Mouse (Mus musculus) ovary, adult 18-20 months (tissue): ENCODE results near the gene Gprin1.
"Not testable (repeated sequence)": the region's sequence is repeated elsewhere in the genome, so short reads cannot be mapped to it uniquely, and the experiment has no call there.

Source experiments
- DNase-seq: peaks from one replicate; pipeline ENCODE4 v3.0.0; 2022; ENCODE audit warnings: low spot score, mixed read lengths

The Gprin1 gene

DNA sequence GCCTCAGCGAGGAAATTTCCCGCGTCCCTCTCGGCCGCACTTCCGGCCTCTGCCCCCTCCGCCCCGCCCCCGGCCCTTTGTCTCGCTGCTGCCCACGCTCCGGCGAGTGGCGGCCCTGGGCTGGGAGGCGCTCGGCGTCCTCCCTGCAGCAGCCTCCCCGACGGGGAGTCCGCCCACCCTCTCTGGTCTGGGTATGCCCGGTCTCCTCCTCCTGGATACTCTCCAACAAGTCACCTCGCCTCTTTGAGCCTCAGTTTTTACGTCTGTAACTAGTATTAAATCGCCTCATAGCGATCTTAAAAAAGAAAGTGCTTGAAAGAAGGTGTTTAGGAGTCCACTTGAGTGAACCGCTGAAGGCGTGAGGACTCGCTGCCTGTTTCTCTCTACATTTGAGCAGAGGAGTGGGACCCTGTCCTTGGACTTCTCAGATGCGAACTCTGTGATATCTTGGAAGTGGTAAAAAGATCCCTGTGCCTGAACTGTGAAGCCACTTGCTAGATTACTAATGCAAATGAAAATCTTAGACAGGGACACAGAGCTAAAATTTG, at the start of gene Gprin1:
Gene Gprin1, minus strand, starts transcription at position 11 of the 548 bp plus-strand sequence.
- no peak for DNase-seq

DNA sequence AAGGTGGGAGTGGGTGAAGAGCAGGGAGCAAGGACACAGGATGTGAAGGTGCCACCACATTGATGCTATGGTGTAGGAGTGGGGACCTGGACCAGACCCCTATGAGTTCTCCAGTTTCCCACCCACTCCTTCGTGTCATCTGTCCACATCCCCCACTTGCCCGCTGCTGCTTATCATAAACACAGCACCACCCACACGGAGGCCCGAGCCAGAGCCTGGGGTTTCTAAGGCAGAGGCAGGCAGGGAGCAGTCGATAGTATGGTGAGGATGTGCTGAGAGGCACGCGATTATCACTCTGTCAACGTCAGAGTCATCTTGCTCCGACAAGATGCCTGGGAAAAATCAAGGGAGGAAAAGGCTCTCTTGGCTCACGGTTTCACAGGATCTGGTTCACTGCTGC, 49.1 kb upstream of the Gprin1 start:
- no peak for DNase-seq

DNA sequence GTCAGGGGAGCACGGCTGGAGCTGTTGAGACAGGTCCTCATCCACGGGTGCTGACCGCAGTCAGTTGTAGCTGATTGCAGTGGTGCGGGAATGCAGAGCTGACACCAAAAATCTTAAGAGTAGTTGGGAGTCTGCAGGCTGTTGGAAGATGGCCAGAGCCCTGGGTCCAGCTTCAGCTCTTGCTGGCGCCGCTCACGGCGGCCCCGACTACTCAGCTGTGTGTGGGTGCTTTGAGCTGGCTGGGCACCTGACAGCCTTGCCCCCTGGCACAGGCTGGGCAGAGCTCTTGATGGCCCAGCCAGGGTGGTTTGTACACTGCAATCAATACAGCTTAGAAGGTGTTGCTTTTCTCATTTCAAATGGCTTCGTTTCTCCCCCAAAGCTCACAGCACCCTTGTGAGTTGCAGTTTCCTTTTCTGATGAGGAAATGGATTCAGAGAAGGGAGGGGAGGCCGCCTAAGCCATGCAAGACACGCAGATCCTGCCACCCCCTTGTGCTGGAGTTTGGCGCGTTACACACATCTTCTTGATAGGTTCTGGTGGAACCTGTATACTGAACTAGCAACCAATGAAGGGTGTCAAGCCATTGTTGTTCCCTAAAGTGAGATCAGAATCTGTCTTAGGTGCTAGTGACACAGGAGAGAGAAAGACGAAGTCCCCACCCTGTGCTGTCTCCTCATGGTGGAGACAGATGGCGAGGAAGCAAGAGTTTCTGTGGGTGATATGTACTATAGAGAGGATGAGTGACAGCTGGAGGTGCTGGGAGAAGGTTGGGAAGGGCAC, 48.4 kb upstream of the Gprin1 start:
- no peak for DNase-seq

DNA sequence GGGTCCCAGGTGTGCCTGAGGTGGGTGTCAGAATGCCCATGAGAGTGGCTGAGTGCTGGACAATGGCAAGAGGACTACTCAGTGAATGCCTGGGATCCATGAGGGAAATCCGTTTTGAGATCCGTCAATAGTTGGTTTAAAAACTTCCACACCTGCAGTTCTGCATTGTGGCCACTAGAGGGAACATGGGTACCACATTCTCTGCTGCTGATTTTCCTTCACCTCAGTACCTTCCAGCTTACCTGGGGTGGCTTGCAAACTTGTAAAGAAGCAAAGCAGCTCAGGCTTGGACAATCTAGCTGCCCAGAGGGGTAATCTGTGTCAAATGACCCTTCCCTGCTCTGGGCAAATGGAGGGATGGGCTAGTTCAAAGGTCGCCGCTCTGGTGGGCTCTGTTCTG, 47.7 kb upstream of the Gprin1 start:
- no peak for DNase-seq

DNA sequence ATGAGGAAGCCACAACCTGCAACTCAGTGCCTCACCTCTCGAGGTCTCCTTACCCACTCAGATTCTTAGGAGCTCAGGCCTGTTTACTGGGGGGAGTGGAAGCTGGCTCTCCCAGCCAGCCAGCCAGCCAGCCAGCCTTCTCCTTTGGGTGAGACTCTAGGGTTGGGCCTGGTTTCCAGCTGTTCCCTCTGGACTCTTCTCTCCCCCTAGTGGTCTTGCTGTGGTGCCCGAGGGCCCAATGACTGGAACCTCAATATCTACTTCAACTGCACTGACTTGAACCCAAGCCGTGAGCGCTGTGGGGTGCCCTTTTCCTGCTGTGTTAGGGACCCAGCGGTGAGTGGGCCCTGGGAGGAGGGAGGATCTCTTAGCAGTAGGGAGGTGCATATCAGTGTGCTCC, 45.2 kb upstream of the Gprin1 start:
- no peak for DNase-seq

DNA sequence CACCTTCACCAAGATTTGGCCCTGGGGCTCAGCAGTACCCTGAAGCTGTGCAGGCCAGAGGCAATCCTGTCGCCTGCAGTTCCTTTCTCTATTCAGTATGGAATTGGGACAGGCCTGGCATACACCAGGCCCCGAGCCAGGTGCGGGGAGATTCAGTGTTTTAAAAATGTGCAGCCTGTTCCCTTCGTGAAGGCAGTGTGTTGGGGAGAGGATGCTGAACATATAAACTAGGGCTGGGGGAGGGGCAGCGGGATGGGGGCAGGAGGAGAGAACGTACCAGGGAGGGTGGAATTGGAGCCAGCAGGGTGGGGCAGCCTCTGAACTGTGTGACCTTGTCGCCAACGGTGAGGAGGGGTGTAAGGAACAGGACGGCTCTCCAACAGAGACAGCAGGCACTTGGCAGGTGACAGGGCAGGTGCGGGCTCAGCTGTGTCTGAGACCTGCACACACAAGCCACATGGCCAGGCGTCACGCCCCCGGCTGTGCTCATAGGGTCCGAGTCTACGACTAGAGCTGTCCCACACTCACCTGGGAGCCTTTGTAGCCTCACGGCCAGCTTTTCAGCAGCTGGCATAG, 44.4 kb upstream of the Gprin1 start:
- no peak for DNase-seq

DNA sequence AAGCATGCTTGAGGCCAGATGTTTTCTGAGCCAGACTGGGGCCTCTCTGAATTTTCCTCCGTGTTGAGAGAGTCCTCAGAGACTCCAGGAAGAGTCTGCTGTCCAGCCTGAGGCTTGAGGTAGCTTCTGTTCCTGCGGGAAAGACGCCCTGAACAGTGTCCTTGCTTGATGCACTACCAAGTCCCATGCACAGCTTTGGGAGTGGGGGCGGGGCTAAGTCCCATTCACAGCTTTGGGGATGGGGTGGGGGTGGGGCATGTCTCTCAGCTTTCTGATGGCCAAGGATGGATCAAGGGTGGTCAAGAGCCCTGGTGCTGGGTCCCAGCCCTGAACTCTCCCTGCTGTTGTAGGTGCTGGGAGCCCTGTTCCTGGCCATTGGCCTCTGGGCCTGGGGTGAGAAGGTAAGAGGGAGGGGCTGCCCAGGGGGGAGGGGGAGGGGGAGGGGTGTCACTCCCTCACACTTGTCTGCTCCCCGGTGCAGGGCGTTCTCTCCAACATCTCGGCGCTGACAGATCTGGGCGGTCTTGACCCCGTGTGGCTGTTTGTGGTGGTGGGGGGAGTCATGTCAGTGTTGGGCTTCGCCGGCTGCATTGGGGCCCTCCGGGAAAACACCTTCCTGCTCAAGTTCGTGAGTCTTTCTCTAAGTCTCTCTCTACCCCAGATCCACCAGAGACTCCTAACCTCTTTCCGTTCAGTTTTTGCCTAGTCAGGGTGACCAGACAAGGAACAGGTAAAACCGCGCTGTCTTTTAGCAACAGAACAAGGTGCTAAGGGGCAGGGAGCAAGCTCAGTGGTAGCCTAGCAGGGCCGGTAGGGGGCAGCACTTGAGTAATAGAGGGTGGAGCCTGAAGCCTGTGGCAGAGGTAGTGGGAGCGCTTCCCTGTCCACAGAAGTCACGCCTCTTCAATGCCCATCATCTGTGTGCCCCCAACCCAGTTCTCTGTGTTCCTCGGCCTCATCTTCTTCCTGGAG, 42.9 kb upstream of the Gprin1 start:
- no peak for DNase-seq

DNA sequence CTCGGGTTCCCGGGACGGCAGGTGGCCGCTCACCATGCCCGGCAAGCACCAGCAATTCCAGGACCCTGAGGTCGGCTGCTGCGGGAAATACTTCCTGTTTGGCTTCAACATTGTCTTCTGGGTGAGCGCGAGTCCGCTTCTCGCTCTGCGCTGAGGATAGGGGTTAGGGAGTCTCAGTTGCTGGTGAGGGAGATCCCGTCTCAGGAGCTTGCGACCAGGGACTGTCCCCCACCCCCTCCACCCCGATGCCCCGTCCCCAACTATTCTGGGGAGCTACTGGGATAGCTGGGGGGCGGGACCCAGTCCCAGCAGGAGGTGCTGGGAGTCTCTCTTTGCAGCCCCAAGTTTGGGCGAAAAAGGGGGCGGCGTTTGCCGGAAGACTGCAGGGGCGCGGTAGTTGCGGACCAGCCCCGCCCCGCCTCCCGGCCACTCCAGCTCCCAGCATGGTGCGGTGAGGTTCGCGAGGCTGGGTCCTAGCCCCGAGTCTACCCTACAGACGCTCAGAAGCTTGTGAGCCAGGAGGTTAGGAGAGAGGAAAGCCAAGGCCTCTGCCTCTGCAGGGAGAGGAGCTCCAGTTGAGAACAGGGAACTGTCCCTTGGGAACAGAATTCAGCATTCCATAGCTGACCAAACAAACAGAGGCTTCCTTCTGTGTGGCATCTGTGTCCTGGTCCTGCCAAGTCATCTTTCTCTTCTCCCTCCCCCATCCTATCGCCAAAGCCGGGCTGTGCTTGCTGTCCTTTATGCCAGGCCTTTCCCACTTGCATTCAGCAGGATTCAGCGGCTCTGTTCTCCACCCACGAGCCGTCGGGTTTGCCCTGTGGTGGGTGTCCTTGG, 40.1 kb upstream of the Gprin1 start:
- DNase-seq, result peak; percentile 47

DNA sequence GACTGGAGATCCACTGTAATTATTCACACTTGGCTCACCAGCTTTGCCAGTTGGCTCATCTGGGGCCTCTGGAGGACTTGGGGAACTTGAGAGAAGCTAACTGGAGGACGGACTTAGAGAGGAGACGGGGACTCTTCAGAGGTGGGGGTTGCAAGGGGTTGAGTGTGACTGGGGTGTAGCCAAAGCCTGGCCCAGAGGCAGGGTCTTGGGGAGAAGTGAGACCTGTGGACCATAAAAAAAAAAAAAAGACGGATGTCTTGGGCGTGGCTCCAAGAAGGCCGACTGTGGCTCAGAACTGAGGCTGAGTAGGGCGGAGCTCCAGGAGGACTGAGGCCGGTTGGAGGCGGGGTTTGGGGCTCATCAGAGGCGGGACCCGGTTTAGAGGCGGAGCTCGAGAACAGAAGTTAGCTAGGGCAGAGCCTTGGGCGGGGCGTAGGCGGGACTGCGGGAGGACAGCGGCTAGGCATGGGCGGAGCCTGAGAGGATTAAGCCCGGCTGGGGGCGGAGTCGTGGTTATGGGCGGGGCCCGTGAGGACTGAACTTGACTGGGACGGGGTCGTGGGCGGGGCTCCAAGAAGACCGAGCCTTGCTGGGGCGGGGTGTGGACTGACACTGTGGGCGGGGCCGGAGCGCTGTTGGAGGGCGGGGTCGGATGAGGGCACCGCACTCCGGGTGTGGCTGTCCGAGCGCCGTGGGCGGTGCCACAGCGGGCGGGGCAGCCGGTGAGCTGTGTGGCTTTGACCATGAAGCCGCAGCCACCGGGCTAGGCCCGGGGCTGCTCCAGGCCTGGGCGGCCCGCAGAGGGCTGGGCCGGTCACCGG, 39.3 kb upstream of the Gprin1 start, which contains the start of gene Tspan17:
Gene Tspan17, plus strand, starts transcription at position 638 of the 821 bp plus-strand sequence.
- DNase-seq, result peak; percentile 94

DNA sequence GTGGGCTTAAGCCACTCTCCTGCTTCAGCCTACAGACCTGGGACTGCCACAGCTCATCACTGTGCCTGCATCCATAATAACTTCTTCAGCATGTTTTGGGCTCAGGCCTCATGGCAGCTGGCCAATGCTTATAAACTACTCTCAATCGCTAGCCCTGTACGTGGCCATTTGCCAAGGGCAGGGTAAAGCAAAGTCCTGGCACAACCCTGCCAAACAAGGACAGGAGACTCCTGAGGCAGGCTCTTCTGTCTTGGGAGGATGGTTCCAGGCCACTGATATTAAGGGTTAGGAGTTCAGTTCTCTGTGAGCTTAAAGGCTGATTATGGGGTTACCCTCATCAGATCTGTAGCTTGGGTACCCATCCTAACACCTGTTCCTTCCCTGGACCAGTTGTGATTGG, 37.9 kb upstream of the Gprin1 start:
- DNase-seq, result not testable (repeated sequence)

DNA sequence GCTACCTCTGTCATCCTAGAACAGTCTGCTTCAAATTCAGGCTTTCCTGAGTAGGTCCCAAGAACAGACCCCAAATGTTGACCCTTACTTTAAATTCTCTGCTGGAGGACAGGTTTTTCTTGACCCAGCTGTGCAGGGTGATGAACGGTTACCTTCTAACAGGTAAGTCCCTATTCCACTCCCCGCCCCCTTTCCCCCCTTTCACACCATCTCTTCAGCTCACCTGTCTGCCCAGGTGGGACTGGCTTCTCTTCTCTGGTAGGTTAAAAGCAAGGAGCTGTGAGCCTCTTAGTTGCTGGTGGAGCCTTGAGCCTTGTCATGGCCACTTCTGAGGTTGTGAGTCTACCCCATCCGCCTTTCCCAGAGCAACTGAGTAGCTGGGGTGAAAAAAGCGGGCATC, 34.0 kb upstream of the Gprin1 start, which contains the start of gene Eif4e1b:
Gene Eif4e1b, plus strand, starts transcription at position 301 of the 400 bp plus-strand sequence.
- no peak for DNase-seq

DNA sequence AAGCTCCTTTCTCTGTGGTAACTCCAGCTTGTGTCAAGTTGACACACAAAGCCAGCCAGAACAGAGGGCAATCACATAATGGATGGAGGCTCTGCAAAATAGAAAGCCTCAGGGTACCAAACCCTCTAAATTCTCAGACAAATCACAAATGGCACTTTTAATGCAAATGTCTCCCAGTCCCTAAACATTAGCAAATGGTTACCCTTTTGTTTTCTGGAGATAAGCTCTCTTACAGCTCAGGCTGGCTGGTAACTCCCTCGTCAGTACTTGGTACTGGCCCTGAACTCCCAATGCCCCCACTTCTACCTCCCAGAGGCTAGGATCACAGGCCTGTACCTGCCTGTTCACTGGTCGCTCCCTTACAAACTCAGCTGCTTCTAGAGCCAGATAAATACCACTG, 33.6 kb upstream of the Gprin1 start:
- DNase-seq, result no peak

DNA sequence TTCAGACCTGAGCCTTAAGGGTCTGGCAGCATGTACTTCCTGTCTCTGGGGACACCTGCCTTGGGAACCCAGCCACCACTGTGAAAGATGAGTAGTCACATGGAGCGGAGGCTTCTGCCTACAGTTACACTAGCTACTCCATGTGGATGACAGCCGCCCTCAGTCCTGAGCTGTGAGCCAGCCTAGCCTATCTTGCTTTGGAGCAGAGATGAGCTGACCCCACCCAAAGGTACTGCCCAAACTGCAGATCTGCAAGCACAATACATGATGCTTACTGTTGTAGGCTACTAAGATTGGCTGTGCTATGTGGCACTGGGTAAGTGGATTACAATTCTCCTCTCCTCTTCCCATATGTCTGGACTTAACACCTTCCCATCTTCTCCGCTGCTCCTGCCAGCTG, 31.4 kb upstream of the Gprin1 start:
- DNase-seq, result no peak

DNA sequence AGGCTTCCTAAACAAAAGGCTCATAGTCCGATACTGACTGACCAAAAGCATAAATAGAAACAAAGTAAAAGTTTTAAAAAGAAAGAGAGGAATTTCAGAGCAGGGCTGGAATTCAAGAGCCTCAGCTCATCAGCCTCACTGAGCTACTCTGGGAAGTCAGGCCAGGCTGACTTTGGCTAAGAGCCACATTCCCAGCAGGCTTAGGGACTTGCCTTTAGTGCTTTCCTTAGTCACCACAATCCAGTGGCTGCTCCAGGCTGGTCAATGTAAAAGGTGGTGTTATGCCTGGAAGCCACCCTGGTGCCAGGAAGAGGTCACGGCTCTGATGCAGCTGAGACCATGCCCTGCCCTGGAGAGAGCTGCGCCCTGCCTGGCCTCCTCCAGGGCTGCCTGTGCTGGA, 30.9 kb upstream of the Gprin1 start:
- no peak for DNase-seq

DNA sequence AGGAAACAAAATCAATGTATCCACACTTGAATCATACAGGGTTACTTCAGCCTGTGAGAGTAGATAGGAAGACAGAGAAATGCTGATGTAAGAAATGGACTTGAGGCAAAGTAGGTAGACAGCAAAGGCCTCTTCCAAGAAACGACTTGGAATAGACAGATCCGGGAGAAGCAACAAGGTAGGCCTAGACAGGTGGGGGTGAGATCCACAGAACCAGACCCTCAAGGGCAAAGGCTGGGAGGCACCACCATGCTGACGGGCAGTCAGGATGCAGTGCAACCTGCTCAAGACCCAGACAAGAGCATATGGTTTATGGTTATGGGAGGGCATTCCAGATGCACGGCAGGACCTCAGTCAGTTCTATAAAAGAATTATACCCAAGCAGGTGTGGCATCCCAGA, 17.3 kb upstream of the Gprin1 start:
- DNase-seq, result no peak

DNA sequence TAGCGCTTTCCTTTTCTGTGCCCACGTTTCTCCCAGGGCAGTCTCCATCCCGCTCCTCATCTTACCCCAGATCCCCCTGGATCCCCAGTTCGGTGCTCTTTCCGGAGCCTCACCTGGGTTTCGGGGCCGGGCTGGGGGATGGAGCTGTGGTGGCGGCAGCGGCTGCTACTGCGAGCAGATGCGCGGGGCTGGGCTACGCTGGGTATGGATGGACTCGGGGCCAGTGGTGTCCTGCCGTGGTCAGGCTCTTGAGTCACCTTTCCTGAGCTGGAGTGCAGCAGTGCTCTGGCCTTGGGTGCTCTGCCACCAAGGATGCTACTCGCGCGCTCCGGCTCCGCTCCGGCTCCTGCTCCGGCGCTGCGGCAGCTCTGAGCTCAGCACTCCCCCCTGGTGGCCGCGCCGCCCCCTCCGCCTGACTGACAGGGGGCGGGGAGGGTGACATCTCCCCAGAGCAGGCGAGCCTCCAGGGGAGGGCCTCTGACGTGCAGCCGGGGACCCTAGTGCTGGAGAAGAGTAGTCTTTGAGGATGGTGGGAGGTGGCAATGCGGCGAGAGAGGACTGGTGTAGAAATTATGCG, 16.6 kb upstream of the Gprin1 start, which contains the start of gene Sncb:
Gene Sncb, minus strand, starts transcription at position 404 of the 577 bp plus-strand sequence.
- no peak for DNase-seq

DNA sequence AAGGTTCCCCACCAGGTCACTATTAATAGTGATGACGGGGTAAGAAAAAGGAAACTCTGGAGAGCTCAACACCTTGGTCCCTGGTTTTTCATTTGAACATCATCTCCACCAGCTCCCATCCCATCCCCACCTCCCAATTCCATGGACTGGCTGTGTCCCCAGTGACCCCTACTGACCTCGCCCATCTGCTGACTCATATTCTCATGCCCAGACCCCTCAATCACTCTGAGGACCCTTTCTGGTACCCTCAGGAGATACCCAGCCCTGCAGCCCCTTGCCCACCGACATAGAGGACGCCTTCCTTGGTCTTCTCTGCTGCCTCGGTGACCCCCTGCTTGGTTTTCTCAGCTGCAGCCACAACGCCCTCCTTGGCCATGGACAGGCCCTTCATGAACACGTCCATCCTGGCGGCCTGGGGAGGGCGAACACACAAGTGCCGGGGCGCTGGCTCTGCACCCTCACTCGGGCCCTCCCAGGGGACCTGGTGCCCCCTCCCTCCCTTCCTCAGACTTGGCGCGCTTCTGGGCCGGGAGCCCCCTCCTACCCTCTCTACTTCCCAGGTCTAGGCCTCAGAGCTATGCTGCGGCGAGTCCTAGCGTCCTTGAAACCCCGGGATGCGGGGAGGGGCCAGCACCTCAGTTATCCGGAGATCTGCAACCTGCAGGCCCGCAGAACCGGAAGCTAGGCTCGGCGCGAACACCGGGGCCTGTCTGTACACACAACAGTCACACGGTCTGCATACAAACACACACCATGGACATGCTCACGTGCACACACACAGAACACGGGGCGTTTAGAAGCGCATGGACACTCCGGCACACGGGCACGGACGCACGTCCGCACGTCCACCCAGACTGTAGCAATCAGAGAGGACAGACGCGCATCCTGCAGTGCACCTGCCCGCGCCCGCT, 15.9 kb upstream of the Gprin1 start:
- DNase-seq, result no peak

DNA sequence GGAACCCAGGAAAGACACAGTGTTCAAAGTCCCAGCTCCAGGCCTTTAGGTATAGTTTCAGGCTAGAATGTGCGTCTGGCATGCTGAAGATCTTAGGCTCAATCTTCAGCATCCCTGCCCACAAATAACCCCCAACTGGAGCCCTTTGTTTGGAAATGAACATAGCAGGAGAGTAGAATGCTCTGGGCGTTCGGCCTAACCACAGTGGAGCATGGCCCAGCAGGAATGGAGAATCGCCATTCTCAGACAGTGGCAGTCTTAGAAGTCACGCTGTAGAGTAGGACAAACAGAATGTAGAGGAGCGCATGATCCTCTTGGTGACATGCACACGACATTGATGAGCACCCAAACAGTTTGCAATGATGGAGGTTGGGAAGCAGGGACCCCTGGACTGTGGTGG, 11.2 kb upstream of the Gprin1 start:
- DNase-seq, result no peak
